Mouse (Mus musculus) cerebral cortex, adult 2 months (tissue): Measurements from ENCODE around the gene Spag17.

Experiments
- WGBS: fragments of 180-500 bp; shearing (Covaris S2); methylation state at CpG from one replicate; pipeline ENCODE4 v1.1.7; 2018; 5-methylcytosine and 5-hydroxymethylcytosine counted together

Gene Spag17

GRCm38 (mm10) chr3:99885187-99885811 lies at the start of gene Spag17:
Gene Spag17, plus strand, starts transcription at chr3:99885406.
- WGBS: 35% methylated on average over 16 of the region's 16 CpGs

DNA sequence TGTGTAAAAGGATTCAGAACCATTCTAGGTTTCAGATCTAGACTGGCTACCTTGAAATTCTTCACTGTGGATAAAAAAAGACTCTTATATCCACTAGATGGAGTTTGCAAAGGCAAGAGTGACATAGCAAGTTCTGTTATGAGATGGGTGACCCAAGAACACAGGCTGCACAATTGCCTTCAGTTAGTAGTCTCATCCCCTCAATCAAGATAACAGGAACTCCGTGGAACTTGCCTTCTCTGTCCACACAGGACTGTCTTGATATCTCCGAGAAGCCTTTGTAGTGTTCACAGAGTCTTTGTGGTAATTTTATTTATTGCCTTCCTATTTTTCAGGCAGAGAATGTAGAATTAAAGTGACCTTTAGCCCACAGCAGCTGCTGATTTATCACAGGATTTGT lies 42.9 kb upstream of the Spag17 start:
- WGBS: 86% methylated on average over 2 of the region's 2 CpGs

DNA sequence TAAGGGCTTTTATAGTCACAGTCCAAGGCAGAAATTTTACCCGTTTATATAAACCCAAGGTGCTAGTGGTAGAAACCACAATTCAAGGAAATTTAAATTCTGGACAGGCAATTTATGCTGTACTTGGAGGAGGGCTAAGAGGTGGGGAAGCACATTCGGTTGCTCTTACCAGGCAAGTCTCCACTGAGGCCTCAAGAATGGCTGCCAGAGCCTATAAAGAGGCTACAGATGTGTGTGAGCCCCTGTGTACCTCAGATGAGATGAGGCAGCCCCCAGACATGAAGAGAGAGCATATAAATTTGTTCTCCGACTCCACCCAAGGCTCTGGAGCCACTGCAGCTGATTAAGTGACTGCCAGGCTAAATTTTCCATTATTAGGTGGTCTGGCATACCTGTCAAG lies 42.4 kb upstream of the Spag17 start:
- WGBS: 91% methylated on average over 3 of the region's 3 CpGs

DNA sequence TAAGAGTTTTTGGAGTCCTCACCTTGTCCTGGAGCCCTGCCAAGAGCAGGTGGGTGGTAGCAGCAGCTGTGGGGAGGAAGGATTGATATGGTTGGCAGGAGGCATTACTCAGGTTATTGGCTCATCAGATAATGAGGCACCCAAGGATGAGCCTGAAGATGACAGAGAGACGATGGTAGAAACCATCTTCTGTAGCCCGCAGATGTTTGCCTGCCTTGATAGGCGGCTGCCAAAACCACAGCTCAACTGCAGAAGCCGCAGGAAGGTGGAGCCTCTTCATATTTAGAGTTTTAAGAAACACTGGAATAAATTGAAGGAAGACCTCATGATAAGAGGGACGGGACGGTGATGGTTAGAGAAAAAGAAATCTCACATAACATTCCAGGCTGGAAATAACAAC lies 42.0 kb upstream of the Spag17 start:
- WGBS: 90% methylated on average over 6 of the region's 6 CpGs

GRCm38 (mm10) chr3:99850926-99851325 lies 34.3 kb upstream of the Spag17 start:
- WGBS: 88% methylated on average over 7 of the region's 7 CpGs

- WGBS: 55% methylated on average over 3 of the region's 3 CpGs
Observed at GRCm38 (mm10) chr3:99854595-99854994, 30.6 kb upstream of the Spag17 start.

DNA sequence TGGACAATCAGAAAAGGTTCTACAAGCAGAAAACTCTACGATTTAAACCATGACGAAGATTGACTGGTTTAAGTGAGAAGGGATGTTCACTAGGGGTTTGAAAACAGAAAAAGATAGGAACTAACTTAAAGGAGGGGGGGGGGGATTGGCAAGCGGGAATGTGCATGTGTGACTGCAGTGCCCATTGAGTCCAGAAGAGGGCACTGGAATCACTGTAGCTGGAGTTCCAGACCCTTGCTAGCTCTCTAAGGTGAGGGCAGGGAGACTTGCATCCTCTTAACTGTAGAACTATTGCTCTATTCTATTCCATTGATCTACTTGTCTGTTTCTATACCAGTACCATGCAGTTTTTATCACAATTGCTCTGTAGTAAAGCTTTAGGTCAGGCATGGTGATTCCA lies 26.3 kb upstream of the Spag17 start:
- WGBS: 81% methylated on average over 3 of the region's 3 CpGs

DNA sequence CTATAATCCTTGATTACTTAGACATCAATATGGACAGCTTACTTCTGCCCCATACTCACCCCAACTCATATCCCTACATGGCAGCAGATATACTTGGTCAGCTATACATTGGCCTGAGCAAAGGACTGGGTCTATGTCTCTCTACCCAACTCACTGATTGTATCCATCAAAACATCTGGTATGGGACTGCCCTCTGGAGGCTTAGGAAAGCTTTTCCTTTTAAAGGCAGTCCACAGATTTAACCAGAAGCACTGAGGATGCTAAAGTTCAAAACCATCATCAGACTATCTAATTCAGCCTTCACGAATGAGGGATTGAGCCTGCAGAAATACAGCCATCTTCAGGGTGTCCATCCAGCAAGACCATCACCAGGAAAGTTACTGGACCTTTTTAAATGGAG lies 20.5 kb upstream of the Spag17 start:
- 84% methylated on average over 1 of the region's 1 CpGs for WGBS

- 71% methylated on average over 3 of the region's 3 CpGs for WGBS
Observed at GRCm38 (mm10) chr3:99881498-99881897, 3.7 kb upstream of the Spag17 start.

DNA sequence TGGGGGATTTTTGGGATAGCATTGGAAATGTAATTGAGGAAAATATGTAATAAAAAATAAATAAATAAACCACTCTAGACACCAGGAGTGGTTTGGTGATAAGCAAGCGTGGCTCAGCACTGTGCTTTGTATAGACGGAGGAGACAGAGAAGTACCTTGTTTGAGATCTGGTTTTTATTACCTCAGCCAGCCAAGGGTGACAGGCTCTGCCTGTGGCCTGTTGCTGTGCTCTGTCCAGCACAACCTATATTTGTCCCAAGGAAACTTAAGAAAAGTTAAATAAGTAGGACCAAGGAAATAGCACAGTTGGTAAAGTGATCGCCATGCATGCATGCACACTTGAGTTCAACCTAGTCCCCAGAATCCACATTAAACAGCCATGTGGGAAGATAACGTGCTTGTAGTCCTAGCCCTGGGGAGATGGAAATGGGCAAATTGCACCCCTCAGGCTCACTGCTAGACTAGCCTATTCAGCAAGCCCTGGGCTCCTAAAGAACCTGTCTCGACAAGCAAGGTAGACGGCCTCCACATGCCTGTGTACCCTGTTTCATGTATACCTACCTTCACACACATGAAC lies 1.1 kb upstream of the Spag17 start:
- 95% methylated on average over 6 of the region's 6 CpGs for WGBS

DNA sequence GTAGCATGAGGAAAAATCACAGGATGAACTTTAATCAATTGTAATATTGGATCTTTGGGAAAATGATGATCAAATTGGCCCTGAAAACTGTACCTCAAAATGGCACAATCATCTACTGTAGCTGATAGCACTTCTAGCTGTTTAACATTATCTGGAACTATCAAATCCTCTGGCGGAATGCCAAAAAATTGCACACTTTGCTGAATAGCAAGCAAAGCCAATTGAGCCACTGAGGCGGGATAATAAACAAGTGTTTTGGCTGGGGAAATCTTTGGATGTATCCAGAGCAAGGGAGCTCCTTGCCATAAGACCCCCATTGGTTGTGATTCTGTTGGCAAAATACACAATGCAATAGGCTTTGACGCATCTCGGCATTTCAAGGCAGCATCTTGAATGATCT lies 9.5 kb downstream of the Spag17 start:
- WGBS: 71% methylated on average over 4 of the region's 4 CpGs

DNA sequence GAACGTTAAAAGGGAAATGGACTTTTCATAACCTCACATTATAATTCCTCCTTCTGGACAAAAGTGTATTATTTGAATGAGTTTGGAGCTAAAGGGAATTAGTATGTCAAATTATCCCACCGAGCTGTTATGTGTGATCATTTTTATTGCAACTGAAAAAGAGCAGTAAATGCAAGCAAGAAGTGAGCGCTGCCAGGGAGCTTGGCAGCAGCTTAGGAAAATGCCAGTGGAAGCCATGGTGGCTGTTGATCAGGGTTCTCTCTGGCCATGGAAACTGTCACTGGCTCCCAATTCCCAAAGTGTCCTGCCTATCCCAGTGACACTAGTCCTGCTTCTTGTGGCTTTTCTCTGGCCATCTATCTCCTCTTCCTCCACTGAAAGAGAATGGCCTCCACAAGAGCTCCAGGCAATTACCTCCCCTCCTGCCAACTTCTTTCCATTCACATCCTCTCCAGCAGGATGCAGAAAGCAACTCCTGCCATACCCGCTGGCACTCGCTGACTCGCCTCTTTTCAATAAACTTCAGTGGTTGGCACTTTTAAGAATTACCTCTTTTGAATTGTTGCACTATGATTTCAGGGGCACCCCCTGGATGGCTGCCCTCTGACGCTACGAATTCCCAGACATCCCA lies 28.7 kb downstream of the Spag17 start:
- 56% methylated on average over 8 of the region's 8 CpGs for WGBS

DNA sequence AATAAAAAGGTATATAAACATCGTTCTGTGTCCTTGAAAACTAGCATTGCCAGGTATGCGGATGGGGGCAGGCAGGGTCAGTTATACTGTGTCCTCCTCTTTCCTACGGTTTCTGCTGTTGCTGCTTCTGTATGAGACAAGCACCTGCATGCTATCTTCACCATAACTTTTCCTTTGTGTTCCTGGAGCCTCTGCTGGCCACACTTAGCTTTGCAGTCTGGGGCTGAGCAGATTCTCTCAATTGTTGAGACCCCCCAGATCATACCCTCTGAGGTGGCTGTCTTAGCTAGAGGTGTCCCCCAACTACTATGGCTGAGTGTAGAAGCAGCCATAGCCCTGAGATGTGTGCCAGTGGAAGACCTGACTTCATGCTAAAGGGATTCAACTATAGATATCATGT lies 37.7 kb downstream of the Spag17 start:
- 88% methylated on average over 3 of the region's 3 CpGs for WGBS

- WGBS: 76% methylated on average over 12 of the region's 12 CpGs
Observed at GRCm38 (mm10) chr3:99930920-99931620, 45.9 kb downstream of the Spag17 start.

- 62% methylated on average over 1 of the region's 1 CpGs for WGBS
Observed at GRCm38 (mm10) chr3:99936159-99936558, 51.0 kb downstream of the Spag17 start.

DNA sequence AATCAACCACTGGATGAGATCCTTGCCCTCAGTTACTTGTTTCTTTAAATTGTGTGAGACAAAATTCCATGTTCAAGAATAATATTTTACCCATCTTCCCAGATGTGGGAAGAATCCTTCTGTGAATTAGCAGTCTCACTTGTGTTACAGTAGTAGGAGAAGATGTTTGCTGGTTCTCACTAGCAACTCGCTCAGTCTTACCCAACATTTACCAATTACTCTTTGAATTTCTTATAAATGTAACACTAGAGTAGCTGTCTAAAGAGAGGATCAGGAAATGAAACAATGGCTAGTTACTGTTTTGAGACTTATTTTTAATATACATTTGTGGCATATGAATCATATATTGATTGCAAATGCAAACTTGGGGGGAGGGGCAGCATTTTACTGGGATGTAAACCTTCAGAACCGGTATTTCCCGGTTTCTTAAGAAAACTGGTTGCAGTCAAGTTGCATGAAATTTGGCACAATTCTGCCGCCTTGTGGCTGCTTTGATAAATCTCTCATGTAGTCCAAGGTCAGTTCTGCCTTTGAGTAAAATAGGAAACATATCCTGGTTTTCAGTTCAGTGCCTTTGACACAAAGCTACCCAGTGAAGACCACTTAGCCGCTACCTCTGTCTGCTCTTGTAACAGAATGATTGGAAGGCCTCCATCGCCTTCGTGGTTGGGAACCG lies 53.5 kb downstream of the Spag17 start:
- WGBS: 34% methylated on average over 8 of the region's 8 CpGs

DNA sequence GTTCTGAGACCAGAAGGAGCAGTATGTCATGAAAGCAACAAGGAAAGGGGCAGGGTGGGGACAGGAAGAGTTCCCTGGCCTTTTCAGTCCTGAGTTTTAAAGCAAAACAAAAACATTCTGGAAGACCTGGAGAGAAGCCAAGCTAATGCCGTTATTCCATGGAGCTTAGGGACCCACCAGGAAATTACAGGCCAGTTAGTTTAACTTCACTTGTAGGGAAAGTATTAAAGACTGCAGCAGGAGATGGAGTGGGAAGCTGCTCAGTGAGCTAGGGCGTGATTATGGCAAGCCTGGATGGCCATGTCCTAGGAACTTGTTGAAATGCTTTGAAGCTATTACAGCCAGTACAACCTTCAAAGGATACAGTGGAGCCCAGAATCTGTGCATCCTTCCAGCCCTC lies 60.0 kb downstream of the Spag17 start:
- 44% methylated on average over 2 of the region's 2 CpGs for WGBS

DNA sequence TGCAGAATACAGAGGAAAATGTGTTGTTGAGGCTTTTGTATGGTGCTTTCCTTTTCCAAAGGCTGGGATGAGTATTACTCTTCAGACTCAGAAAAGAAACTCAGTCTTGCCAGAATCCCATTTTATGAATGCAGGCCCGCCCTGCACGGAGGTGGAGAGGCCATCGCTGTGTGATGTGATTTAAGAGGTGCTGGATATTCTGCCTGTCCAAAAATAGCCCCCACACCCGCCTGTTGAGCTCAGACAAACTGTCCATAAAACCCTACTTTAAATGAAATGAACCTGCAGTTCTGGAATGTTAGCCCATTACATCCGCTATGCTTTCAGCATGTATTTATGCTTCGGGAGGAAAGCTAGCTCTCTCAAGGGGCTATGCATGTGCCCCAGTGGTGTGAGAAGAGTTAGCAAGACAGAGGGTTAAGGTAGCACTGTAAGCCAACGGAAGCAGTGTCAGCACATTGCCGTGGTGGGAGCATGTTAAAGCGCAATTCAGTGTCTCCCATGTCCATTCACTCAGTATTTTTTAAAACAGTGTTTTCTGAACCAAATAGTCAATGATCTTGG lies 68.9 kb downstream of the Spag17 start:
- 77% methylated on average over 9 of the region's 9 CpGs for WGBS

DNA sequence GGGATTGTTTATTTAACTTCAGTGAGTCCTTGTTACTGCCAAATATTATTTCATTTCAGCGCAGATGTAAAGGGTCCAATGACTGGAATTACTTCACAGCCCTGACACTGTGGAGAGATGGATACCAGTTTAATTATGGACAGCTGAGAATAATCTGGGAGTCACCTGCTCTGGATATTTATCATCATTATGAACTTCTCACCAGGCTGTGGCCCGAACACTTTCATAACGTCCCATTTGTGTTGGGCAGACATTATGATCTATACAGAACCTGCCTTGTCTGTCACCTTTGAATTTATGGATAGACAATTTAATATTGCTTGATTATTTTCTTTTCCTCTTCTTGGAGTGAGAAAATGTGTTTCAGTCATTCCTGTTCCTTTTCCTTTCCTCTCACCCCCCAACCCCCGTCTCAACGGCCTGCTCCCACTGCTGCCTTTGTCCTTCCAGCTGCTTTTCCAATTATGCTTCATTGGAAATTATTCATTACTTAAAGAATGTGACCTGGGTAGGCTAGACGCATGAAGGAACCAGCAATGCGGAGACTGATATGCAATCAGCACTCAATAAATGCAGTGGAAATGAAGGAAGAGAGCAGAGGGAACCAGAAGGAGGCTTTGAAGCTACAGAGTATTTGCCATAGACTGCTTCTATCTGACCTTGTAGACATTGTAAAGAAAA lies 74.7 kb downstream of the Spag17 start:
- WGBS: 75% methylated on average over 7 of the region's 7 CpGs

GRCm38 (mm10) chr3:99964345-99964744 lies 79.1 kb downstream of the Spag17 start:
- 87% methylated on average over 6 of the region's 6 CpGs for WGBS

DNA sequence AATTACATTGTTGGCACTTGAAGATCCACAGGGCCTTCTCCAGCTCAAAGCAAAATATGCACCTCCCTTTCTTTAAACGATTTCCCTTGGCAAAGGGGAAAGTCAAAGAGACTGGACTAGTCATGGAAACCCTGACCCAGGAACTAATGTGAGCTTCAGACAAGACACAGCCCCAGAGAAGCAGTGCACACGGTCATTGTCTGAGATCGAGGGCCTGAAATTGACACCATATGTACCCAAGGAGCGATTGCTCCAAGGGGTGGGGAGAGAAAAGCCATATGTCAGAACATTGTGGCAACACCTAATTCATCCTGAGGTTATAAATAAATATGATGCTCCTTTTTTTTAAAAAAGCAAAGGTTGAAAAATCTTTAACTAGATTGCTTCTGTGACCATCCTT lies 80.7 kb downstream of the Spag17 start:
- 81% methylated on average over 4 of the region's 4 CpGs for WGBS
